Mouse (Mus musculus) intestine, postnatal 0 days (tissue): Measurements from ENCODE around the gene Eri3. TPM values are rescaled to one million over a fixed set of nuclear protein-coding genes. Genes with fewer than 3 reads are reported as not detected.
A peak's percentile ranks its signal among the peaks of the same experiment; 100 is the strongest.

ENCODE experiments used
- ATAC-seq: fragments of 200-750 bp; cut with Nextera tagmentation; 2 replicates; pipeline ENCODE4 v1.8.0; 2017; ENCODE audit warnings: mild to moderate bottlenecking, moderate TSS enrichment, moderate library complexity
- H3K27ac ChIP-seq: fragments of 300-500 bp; sonication (generic); 2 replicates; pipeline ENCODE4 v1.5.1; 2014; ENCODE audit warnings: mild to moderate bottlenecking, low read depth, low read length, moderate library complexity
- H3K27me3 ChIP-seq: fragments of 300-500 bp; sonication (generic); replicated peaks from 2 replicates; pipeline ENCODE4 v1.6.1; 2014; ENCODE audit warnings: low read length, mixed read lengths; ENCODE audit not compliant: control insufficient read depth, insufficient read depth
- H3K36me3 ChIP-seq: fragments of 300-500 bp; sonication (generic); 2 replicates; pipeline ENCODE4 v1.6.1; 2014; ENCODE audit warnings: mild to moderate bottlenecking, moderate library complexity; ENCODE audit not compliant: control insufficient read depth, insufficient read depth
- H3K4me1 ChIP-seq: fragments of 300-500 bp; sonication (generic); replicated peaks from 2 replicates; pipeline ENCODE4 v1.6.1; 2014; ENCODE audit warnings: antibody characterized with exemption, low read length, mixed read lengths; ENCODE audit not compliant: control insufficient read depth, insufficient read depth
- H3K4me2 ChIP-seq: fragments of 300-500 bp; sonication (generic); replicated peaks from 2 replicates; pipeline ENCODE4 v1.6.1; 2014; ENCODE audit warnings: low read depth, mild to moderate bottlenecking, moderate library complexity
- H3K4me3 ChIP-seq: fragments of 300-500 bp; sonication (generic); 2 replicates; pipeline ENCODE4 v1.5.1; 2014; ENCODE audit warnings: low read depth, low read length
- H3K9ac ChIP-seq: fragments of 300-500 bp; sonication (generic); 2 replicates; pipeline ENCODE4 v1.6.1; 2014; ENCODE audit warnings: mild to moderate bottlenecking, low read depth, low read length
- H3K9me3 ChIP-seq: fragments of 300-500 bp; sonication (generic); 2 replicates; pipeline ENCODE4 v1.6.1; 2016; ENCODE audit warnings: mixed run types; ENCODE audit not compliant: control insufficient read depth
- CTCF ChIP-seq: sonication (generic); IDR thresholded peaks from 2 replicates; pipeline ENCODE4 v1.5.1; 2016; ENCODE audit warnings: low read depth, mild to moderate bottlenecking, control low read depth, antibody characterized with exemption, moderate library complexity
- WGBS: fragments of 180-500 bp; shearing (Covaris S2); extraction: QIAGEN DNeasy Blood & Tissue Kit; methylation state at CpG from one replicate; pipeline ENCODE4 v1.1.7; 2014; 5-methylcytosine and 5-hydroxymethylcytosine counted together
- polyA plus RNA-seq: library from polyadenylated mRNA; unstranded; fragments of >200 nt; fragmentation: Nextera tagmentation; extraction: Ambion mirVana; gene quantifications from 2 replicates; pipeline ENCODE4 v1.2.1, GENCODE M21; 2015

Eri3 gene
- polyA plus RNA-seq, 1 experiment from 2014 or later: 46.3 TPM

GRCm38 (mm10) chr4:117669874-117670273 is 119.7 kb downstream of the Eri3 start:
- Histone ChIP-seq H3K27ac (no peak overlapping the region), H3K9me3 (no peaks in the 10 kb centered on the region), H3K27me3 (no peaks in the 10 kb centered on the region), H3K4me2 (no peak overlapping the region), H3K9ac (no peak overlapping the region), H3K4me3 (no peak overlapping the region), H3K36me3 (peaks cover 29% of the 10 kb centered on the region), H3K4me1 (no peaks in the 10 kb centered on the region)
- 87% methylated on average over 7 of the region's 7 CpGs for WGBS
- ATAC-seq: no peak
- no peak for TF ChIP-seq CTCF

GRCm38 (mm10) chr4:117672042-117672441 is 121.9 kb downstream of the Eri3 start:
- no peak for TF ChIP-seq CTCF
- 73% methylated on average over 9 of the region's 9 CpGs for WGBS
- Histone ChIP-seq H3K4me3 (no peak overlapping the region), H3K36me3 (peaks cover 49% of the 10 kb centered on the region), H3K9ac (no peak overlapping the region), H3K9me3 (no peaks in the 10 kb centered on the region), H3K27ac (no peak overlapping the region), H3K27me3 (no peaks in the 10 kb centered on the region), H3K4me1 (no peaks in the 10 kb centered on the region), H3K4me2 (no peak overlapping the region)
- no peak for ATAC-seq

- 87% methylated on average over 3 of the region's 3 CpGs for WGBS
- H3K4me2 ChIP-seq: no peak overlapping the region
- H3K9me3 ChIP-seq: no peaks in the 10 kb centered on the region
- no peak overlapping the region for H3K9ac ChIP-seq
- H3K4me3 ChIP-seq: no peak overlapping the region
- no peak overlapping the region for H3K27ac ChIP-seq
- ATAC-seq: no peak
- no peak for TF ChIP-seq CTCF
- H3K27me3 ChIP-seq: no peaks in the 10 kb centered on the region
- no peaks in the 10 kb centered on the region for H3K4me1 ChIP-seq
- H3K36me3 ChIP-seq: peaks cover 63% of the 10 kb centered on the region
Measured at GRCm38 (mm10) chr4:117673901-117674300, 123.7 kb downstream of the Eri3 start.

GRCm38 (mm10) chr4:117676903-117677302 is 126.7 kb downstream of the Eri3 start:
- H3K4me1 ChIP-seq: no peaks in the 10 kb centered on the region
- H3K36me3 ChIP-seq: peaks cover 72% of the 10 kb centered on the region
- no peaks in the 10 kb centered on the region for H3K27me3 ChIP-seq
- H3K27ac ChIP-seq: no peak overlapping the region
- no peak overlapping the region for H3K4me3 ChIP-seq
- H3K9me3 ChIP-seq: no peaks in the 10 kb centered on the region
- no peak overlapping the region for H3K9ac ChIP-seq
- ATAC-seq: no peak; the same call in 1 of the 2 replicates
- no peak overlapping the region for H3K4me2 ChIP-seq
- TF ChIP-seq CTCF: peak; percentile 95
- 9% methylated on average over 3 of the region's 3 CpGs for WGBS

- Histone ChIP-seq H3K4me3 (peak overlapping the region; percentile 71), H3K9ac (peak overlapping the region; percentile 51; the same call in 1 of the 2 replicates), H3K4me2 (peak overlapping the region; percentile 91), H3K4me1 (no peaks in the 10 kb centered on the region), H3K36me3 (peaks cover 36% of the 10 kb centered on the region), H3K27ac (no peak overlapping the region), H3K27me3 (no peaks in the 10 kb centered on the region), H3K9me3 (no peaks in the 10 kb centered on the region)
- peak; percentile 63 for TF ChIP-seq CTCF
- ATAC-seq: no peak
- WGBS: 62% methylated on average over 6 of the region's 6 CpGs
Measured at GRCm38 (mm10) chr4:117680963-117681362, 130.8 kb downstream of the Eri3 start.

- Histone ChIP-seq H3K27ac (no peak within 1 kb of the TSS), H3K4me2 (peak within 1 kb of the TSS; percentile 91), H3K9ac (peak within 1 kb of the TSS; percentile 51), H3K9me3 (no peaks in the 10 kb centered on the region), H3K27me3 (no peaks in the 10 kb centered on the region), H3K4me3 (peak within 1 kb of the TSS; percentile 71), H3K4me1 (no peaks in the 10 kb centered on the region), H3K36me3 (peaks cover 27% of the 10 kb centered on the region)
- ATAC-seq: peak; percentile 84
- TF ChIP-seq CTCF: 0 out of 2 replicates have a peak, but pooled peaks have one; percentile 8
- WGBS: under 1% methylated on average over 33 of the region's 33 CpGs
Measured at GRCm38 (mm10) chr4:117681931-117682461, 131.8 kb downstream of the Eri3 start, which contains the start of gene Dmap1. TSS of gene Dmap1 (minus strand) at chr4:117682273.
